Mouse (Mus musculus) T-helper 1 cell (primary cell): Measurements from ENCODE around the gene Gpr89.

Experiments used
- in situ Hi-C: fragments of 300-600 bp; cut with MboI, MseI; formaldehyde crosslinking; loops from one replicate; pipeline ENCODE4 v1.15.1; 2025; ENCODE audit warnings: high pct_unique_total_duplicates

Gpr89 gene

DNA sequence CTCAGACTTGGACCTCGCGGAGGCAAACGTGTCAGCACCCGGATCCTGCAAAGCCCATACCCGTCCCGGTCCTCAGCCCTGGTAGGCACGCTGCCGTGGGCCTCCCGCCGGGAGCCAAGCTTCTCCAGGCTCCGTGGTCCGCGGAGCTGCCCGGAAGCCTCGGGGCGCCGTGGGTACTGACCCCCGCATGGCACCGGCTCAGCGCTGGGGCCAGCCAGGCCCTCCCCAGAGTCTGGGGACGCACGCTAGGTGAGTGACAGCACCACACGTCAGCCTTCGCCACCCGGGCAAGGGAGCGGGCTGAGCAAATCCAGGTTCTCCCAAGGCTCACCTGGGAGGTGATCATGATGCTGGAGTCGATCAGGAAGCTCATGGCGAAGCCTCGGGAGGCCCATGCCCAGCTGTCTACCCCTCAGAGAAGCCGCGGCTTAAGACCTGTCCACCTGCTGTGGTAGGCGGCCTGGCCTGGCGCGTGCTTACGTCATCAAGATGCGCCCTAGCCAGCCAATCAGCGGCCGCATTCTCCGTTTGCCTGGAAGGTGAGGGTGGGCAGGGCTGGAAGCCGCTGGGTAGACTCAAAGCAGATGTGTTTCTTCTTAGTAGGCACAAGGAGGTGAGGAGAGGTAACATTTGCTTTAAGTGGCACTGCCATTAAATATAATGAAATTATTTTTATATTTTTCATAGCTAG lies at the start of gene Gpr89:
Gene Gpr89 (minus strand): TSS at position 496 of the 691 bp plus-strand sequence.
- in situ Hi-C loops: loop anchor here (5.0 kb wide), 1 partner anchor 98 kb away; no protein-coding TSS in a partner anchor

DNA sequence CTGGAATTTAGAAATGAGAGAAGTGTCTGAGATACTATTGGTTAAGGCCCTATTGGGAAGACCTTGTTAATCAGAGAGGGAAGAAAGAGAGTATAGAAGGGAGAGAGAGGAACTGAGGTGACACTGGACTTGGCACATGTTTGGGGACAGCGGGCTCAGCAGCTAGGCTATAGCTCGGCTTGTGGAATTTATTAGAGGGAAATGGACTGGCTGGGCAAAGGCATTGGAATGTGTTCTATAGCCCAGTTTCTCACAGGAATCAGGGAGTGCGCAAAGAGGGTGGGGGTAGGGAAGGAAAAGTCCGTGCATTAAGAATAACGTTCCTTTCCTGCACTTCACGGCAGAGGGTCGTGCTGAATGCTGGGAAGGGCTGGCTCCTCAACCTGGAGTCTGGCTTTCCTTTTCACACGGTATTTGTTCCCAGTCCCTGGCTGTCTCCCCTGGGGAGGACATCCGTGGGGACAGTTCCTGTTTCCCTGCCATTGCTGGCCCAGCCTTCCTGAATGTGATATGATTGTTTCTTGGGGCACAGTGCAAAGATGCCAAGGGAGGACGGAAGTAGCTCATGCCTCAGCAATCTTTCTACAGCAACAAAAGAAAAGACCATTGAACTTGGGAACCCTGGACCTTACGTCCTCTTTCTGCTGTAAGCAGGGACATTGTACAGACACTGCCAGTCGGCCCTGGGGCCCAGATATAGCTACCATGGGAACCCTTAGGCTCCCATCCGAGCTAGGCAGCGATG lies 48.5 kb upstream of the Gpr89 start:
- in situ Hi-C loops: no loop called here

- in situ Hi-C loops: loop anchor here (25.0 kb wide), 1 partner anchor 1470 kb away; no protein-coding TSS in a partner anchor
Measured at GRCm38 (mm10) chr3:96942706-96943105, 37.6 kb upstream of the Gpr89 start.

DNA sequence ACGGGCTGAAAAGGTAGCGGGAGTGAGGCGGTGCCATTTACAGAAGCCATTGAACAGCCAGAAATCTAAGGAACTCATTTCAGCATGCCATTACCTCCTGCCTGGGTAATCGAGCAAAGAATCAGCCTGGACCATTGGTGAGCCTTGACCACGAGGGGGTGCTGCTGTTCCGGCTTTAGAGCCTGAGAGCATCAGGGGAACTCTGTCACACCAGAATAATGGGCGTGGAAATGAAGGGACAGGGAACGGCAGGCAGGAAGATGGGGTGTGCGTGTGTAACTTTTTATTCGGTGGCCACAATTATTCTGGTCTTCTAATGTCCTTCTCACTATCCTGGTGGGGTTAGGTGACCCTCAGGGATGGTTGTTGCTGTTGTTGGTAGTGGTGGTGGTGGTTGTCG lies 33.6 kb upstream of the Gpr89 start:
- in situ Hi-C loops: loop anchor here (5.0 to 25.0 kb wide), 4 partner anchors 144 to 1474 kb away; no protein-coding TSS in a partner anchor

- in situ Hi-C loops: loop anchor here (5.0 to 25.0 kb wide), 4 partner anchors 145 to 1475 kb away; no protein-coding TSS in a partner anchor
Measured at GRCm38 (mm10) chr3:96937606-96938005, 32.5 kb upstream of the Gpr89 start.

DNA sequence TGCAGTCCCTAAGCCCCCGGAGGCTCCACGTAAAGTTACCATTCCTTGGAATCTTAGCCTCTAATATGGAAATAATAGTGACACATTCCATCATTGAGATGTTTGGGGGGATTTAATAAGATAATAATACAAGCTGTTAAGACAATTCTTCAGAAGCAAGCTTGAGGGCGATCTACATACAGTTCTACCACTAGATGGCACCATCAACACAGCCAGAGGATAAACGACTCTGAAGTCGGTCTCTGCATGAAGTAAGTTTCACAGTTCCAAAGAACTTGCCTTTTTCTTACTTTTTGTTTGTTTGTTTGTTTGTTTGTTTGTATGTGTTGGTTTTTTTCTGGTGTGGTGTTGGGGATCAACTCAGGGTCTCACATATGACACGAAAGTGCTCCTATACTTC lies 31.1 kb upstream of the Gpr89 start:
- in situ Hi-C loops: loop anchor here (5.0 to 25.0 kb wide), 4 partner anchors 146 to 1476 kb away; no protein-coding TSS in a partner anchor

DNA sequence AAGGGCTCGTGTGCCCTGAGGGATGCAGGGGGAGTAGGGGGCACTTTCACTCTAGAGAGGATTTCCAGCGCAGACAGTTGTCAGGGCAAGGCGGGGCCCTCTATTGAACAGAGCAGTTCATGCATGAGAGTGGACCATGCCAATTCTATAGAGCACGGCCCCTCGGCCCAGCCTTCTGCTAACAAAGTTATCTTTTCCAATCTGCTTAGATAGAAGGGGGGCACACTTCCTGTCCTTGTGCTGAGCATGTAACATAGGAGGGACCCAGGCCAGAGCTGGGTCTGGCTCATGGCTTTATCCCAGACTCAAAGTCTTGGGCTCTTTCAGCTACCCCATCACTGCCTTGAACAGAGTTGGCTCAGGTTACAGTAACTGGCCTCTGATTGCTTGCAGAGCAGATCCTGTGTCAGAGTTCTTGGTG lies 26.1 kb upstream of the Gpr89 start:
- in situ Hi-C loops: loop anchor here (10.0 to 25.0 kb wide), 2 partner anchors 404 to 1481 kb away; no protein-coding TSS in a partner anchor

DNA sequence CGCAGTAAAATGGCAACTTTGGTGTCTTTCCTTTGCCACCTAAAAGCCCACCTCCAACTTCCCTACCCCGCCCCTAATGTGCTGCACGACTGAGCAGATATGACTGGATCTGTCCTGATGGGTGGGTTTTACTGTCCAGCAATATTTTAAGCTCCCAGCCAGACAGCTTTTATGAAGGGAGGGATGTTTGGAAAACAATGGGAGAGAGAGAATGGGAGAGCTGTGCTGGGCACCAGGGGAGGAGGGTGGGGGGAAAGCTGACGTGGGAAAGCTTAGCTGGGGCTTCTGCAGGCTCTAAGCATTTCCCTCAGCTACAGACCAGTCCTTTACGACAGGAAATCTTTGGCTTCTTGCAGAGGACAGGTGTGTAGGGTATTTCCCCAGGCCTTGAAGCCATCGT lies 20.8 kb upstream of the Gpr89 start, which contains the start of gene Gja8:
Gene Gja8 (minus strand): TSS at position 101 of the 400 bp plus-strand sequence.
- in situ Hi-C loops: loop anchor here (25.0 kb wide), 1 partner anchor 1486 kb away; no protein-coding TSS in a partner anchor

GRCm38 (mm10) chr3:96924631-96925030 lies 19.5 kb upstream of the Gpr89 start:
- in situ Hi-C loops: loop anchor here (25.0 kb wide), 1 partner anchor 1488 kb away; no protein-coding TSS in a partner anchor

DNA sequence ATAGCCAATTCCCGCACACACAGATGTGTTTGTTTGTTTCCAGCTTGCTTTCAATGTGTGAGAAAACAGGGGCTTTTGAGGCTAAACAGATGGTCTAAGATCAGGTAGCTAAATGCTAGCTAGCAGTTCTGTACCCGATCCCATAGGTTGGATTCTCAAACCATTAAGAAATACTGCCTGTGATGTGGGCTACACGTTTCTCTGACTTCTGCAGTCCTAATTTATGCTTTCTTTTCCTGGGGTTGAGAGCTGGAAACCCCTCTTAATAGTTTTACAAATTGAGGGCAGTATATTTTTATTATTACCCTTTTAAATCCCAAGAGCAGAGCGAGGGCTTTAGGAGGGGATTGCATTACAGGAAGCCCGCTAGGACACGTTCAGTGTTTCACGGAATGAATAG lies 15.8 kb upstream of the Gpr89 start:
- in situ Hi-C loops: no loop called here

GRCm38 (mm10) chr3:96905592-96905991 lies 446 bp upstream of the Gpr89 start:
- in situ Hi-C loops: no loop called here

GRCm38 (mm10) chr3:96904393-96904792 lies 753 bp downstream of the Gpr89 start, which contains the start of gene Gja5:
Gene Gja5 (plus strand): TSS chr3:96904693.
- in situ Hi-C loops: loop anchor here (5.0 kb wide), 1 partner anchor 97 kb away; no protein-coding TSS in a partner anchor

GRCm38 (mm10) chr3:96902336-96902999 lies 2.7 kb downstream of the Gpr89 start:
- in situ Hi-C loops: loop anchor here (5.0 kb wide), 1 partner anchor 95 kb away; no protein-coding TSS in a partner anchor

DNA sequence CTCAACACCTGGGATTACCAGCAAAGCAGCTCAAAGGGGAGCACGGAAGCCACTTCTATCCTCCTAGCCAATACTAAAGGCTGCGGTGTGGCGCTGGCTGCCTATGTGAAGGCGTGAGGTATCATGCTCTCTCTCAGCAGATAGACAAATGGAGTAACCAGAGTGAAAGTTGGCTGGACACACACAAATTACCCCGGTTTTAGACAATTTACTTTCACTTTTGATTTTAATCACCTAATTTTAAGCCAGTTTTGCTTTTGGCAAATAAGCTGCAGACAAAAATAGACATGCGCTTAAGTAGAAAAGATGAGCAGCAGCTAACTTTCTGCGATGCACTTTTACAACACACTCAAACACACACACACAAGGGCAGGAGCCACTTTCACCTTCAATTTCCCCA lies 21.5 kb downstream of the Gpr89 start:
- in situ Hi-C loops: no loop called here

GRCm38 (mm10) chr3:96882061-96882849 lies 22.9 kb downstream of the Gpr89 start:
- in situ Hi-C loops: no loop called here

- in situ Hi-C loops: no loop called here
Measured at GRCm38 (mm10) chr3:96881557-96881956, 23.6 kb downstream of the Gpr89 start.

GRCm38 (mm10) chr3:96880385-96880784 lies 24.8 kb downstream of the Gpr89 start:
- in situ Hi-C loops: no loop called here

GRCm38 (mm10) chr3:96879536-96879935 lies 25.6 kb downstream of the Gpr89 start:
- in situ Hi-C loops: no loop called here

DNA sequence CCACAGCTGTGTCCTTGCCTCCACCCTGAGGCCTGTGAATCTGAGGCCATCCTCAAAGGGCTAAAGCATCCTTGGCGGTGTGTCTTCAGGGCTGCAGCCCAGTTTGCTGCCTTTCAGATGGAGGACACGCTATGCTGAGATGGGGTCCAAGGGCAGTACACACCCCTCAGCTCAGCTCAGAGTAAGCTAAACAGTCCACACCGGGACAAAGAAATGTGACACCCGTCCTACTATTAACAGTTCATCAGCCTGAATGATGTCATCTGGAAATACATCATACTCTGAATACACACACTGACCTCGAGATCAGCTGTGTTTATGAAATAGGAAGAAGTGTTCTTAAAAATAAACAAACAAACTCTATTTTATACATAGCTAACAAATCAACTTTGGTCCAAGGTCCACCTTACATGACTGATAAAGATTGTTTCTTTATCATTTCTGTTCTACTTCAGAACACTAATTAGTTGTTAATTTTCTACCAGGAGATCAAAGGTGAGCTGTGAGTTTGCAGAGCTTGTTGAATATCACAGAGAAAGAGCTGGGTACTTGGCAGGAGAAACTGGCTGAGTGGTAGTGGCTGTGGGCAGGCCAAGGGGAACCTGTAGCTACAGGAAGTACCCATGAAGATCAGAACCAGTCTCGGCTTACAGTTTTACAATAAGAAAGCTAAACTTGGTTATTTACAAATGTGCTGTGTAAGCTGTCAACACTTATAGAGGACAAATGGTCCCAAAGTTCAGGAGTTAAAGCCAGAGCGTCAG lies 30.2 kb downstream of the Gpr89 start:
- in situ Hi-C loops: no loop called here

DNA sequence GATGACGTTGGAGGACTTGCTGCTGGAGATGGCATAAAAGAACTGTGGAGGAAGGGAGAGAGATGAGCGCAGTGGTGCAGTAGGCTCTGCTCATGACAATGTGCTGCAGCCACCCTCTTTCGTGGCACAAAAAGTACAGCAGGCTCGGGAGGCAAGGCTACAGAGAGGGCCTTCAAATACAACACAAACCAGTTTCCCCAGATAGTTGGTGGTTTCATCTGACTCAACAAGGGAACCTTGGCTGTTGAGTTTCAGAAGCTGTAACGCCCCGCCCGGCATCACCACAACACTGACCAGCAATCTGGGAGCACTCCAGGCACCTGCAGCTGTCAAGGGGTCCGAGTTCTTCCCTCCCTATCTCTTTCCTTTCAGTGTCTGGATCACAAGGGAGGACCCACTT lies 32.6 kb downstream of the Gpr89 start:
- in situ Hi-C loops: no loop called here
